ENCODE assay signal across 17 mouse cellular contexts in the genomic region with DNA sequence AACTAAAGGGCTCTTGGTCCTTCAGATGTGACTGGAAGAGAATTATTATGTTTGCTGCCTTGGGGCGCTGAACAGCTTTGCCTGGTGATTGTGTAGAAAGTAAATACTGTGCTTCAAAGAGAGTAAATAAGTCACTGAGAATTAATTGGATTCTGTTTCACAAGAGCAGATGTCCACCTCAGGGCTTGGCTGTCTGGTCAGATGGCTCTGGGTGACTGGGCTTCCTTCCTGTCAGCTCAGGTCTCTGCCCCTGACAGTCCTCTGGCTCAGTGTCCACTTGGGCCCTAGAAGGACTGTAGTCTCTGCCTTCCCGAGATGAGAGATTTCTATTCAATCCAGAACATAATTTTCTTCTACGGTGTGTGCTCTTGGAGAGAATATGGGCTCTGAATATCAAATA.
A peak's percentile ranks its signal among the peaks of the same experiment; 100 is the strongest.
DNase-seq lines count a peak whose midpoint lies in the region; TF ChIP-seq lines count a peak whose summit lies in the region.
"Had no signal": no experiment of that assay in that cellular context is flagged by ENCODE, and none has a peak within 500 bp of the region (broad histone marks: within the 10 kb centered on the region; RNA-seq: fewer than 3 reads in every experiment).

No protein-coding gene starts in this region.

- WGBS in liver, adult 2 months: 57% methylated on average over 3 of the region's 3 CpGs

- no peak overlapping the region for H3K4me3 ChIP-seq in gastrocnemius, adult 2 months
- no peak overlapping the region for H3K4me3 ChIP-seq in liver, adult 2 months (ENCODE audit: insufficient read depth, low read depth, low read length)
- H3K4me3 ChIP-seq: hindbrain, embryonic 10.5 days; neural tube, embryonic 12.5 days had no signal

- TF ChIP-seq CTCF in gastrocnemius, adult 2 months (IDR thresholded peaks at IDR 0.05): no peak
- no peak for TF ChIP-seq CTCF in liver, adult 2 months (IDR thresholded peaks at IDR 0.05; ENCODE audit: low read depth, low read length)

- H3K27ac ChIP-seq in gastrocnemius, adult 2 months: no peak overlapping the region
- no peak overlapping the region for H3K27ac ChIP-seq in liver, adult 2 months (replicated peaks; ENCODE audit: insufficient read depth, low read depth, low read length)
- H3K27ac ChIP-seq: hindbrain, embryonic 10.5 days; neural tube, embryonic 12.5 days had no signal

- intact Hi-C loops in gastrocnemius, adult 2 months (cut with DNase I): no loop called here

- no peaks in the 10 kb centered on the region for H3K4me1 ChIP-seq in liver, adult 2 months (ENCODE audit: control insufficient read depth, insufficient read depth, low read length)

- H3K9ac ChIP-seq in liver, adult 2 months (ENCODE audit: low read depth, low read length): no peak overlapping the region
- H3K9ac ChIP-seq: neural tube, embryonic 12.5 days had no signal

- H3K79me2 ChIP-seq in liver, adult 2 months (ENCODE audit: control insufficient read depth, insufficient read depth, low read length): no peaks in the 10 kb centered on the region

- peak; percentile 23 for DNase-seq in gastrocnemius, adult 2 months
- no peak for DNase-seq in gastrocnemius, postnatal 25 days
- DNase-seq in liver, adult 2 months (ENCODE audit: extremely low read depth, low read depth, low spot score): peak; percentile 2
- no peak for DNase-seq in liver
- DNase-seq in cerebellum, adult 18-20 months: peak; percentile 38 to 60
- peak; percentile 39 to 58 for DNase-seq in cerebellum, postnatal 25 days
- DNase-seq in kidney, postnatal 14 days: no peak
- DNase-seq in lung, postnatal 10 days: no peak
- DNase-seq: gastrocnemius, postnatal 14 days; kidney, adult 18-20 months; kidney, postnatal 10 days; lung, adult 18-20 months; lung, postnatal 36 days; thymus, postnatal 25 days had no signal

- no peaks in the 10 kb centered on the region for H3K27me3 ChIP-seq in liver, adult 2 months (ENCODE audit: control insufficient read depth, insufficient read depth, low read length)
- H3K27me3 ChIP-seq: neural tube, embryonic 12.5 days had no signal

- no peak for TF ChIP-seq POLR2A in liver, adult 2 months (IDR thresholded peaks at IDR 0.05; ENCODE audit: extremely low read depth, insufficient read depth, low read length)

- H3K36me3 ChIP-seq in liver, adult 2 months (ENCODE audit: control insufficient read depth, insufficient read depth, low read length): no peaks in the 10 kb centered on the region
- H3K36me3 ChIP-seq: G1E; hindbrain, embryonic 10.5 days; neural tube, embryonic 12.5 days had no signal

Comparison
In these comparisons a context has a peak if more than half of its experiments do, and no peak if none do; other contexts are left out.
1. DNase-seq: peak in gastrocnemius, adult 2 months (single experiment), liver, adult 2 months (single experiment), cerebellum, adult 18-20 months (2 of 2) and cerebellum, postnatal 25 days (2 of 2); none in gastrocnemius, postnatal 25 days (single experiment), liver (single experiment), kidney, postnatal 14 days (single experiment) and lung, postnatal 10 days (single experiment).